Comparison of ENCODE assay signal across 25 mouse cellular contexts in genomic region chr9:80275053-80275771, GRCm38 (mm10).
DNase-seq lines count a peak whose midpoint lies in the region; ATAC-seq and TF ChIP-seq lines count a peak whose summit lies in the region.
"Had no signal": no experiment of that assay in that cellular context is flagged by ENCODE, and none has a peak within 500 bp of the region (broad histone marks: within the 10 kb centered on the region; RNA-seq: fewer than 3 reads in every experiment).

No protein-coding gene starts in this region.

- no peak overlapping the region for H3K4me2 ChIP-seq in embryonic facial prominence, embryonic 14.5 days (ENCODE audit: low read depth, low read length)
- H3K4me2 ChIP-seq in lung, embryonic 16.5 days (ENCODE audit: low read depth, low read length), result no peak overlapping the region
- peak overlapping the region; percentile 21 for H3K4me2 ChIP-seq in myocyte (ENCODE audit: low read depth)
- H3K4me2 ChIP-seq: embryonic facial prominence, embryonic 15.5 days; forebrain, embryonic 13.5 days; heart, embryonic 13.5 days; liver, embryonic 15.5 days; neural tube, embryonic 13.5 days had no signal

- H3K27ac ChIP-seq in embryonic facial prominence, embryonic 14.5 days (replicated peaks; ENCODE audit: low read depth, low read length), result no peak overlapping the region
- H3K27ac ChIP-seq in embryonic facial prominence, embryonic 10.5 days (replicated peaks), result no peak overlapping the region
- peak overlapping the region; percentile 68 for H3K27ac ChIP-seq in lung, embryonic 16.5 days (ENCODE audit: low read length)
- H3K27ac ChIP-seq: embryonic facial prominence, embryonic 15.5 days; forebrain, embryonic 13.5 days; heart, embryonic 13.5 days; liver, embryonic 15.5 days; midbrain, embryonic 10.5 days; neural tube, embryonic 13.5 days had no signal

- 77% methylated on average over 8 of the region's 8 CpGs for WGBS in embryonic facial prominence, embryonic 14.5 days
- 91% methylated on average over 8 of the region's 8 CpGs for WGBS in embryonic facial prominence, embryonic 10.5 days
- WGBS in lung, embryonic 16.5 days, result 51% methylated on average over 8 of the region's 8 CpGs

- H3K9me3 ChIP-seq in embryonic facial prominence, embryonic 14.5 days (ENCODE audit: control insufficient read depth, low read length), result no peaks in the 10 kb centered on the region
- no peaks in the 10 kb centered on the region for H3K9me3 ChIP-seq in embryonic facial prominence, embryonic 10.5 days
- no peaks in the 10 kb centered on the region for H3K9me3 ChIP-seq in lung, embryonic 16.5 days (ENCODE audit: control insufficient read depth, low read length)
- H3K9me3 ChIP-seq: embryonic facial prominence, embryonic 15.5 days; forebrain, embryonic 13.5 days; G1E; heart, embryonic 13.5 days; liver, embryonic 15.5 days; midbrain, embryonic 10.5 days; neural tube, embryonic 13.5 days had no signal

- TF ChIP-seq CTCF in C2C12 (IDR thresholded peaks at IDR 0.05; ENCODE audit: control insufficient read depth, insufficient read depth, insufficient read length), result no peak

- no peaks in the 10 kb centered on the region for H3K27me3 ChIP-seq in embryonic facial prominence, embryonic 14.5 days (replicated peaks; ENCODE audit: control insufficient read depth, insufficient read depth, low read length)
- no peaks in the 10 kb centered on the region for H3K27me3 ChIP-seq in embryonic facial prominence, embryonic 10.5 days (replicated peaks; ENCODE audit: low read depth, poor library complexity, severe bottlenecking)
- H3K27me3 ChIP-seq in lung, embryonic 16.5 days (ENCODE audit: control insufficient read depth, insufficient read depth, low read depth, low read length), result no peaks in the 10 kb centered on the region
- H3K27me3 ChIP-seq in C2C12 (ENCODE audit: control insufficient read depth, insufficient read depth, insufficient read length) (no peaks in the 10 kb centered on the region), myocyte (ENCODE audit: control insufficient read depth, insufficient read depth, insufficient read length) (no peaks in the 10 kb centered on the region)
- H3K27me3 ChIP-seq: embryonic facial prominence, embryonic 15.5 days; heart, embryonic 13.5 days; liver, embryonic 15.5 days; neural tube, embryonic 13.5 days; Patski had no signal

- H3K9ac ChIP-seq in embryonic facial prominence, embryonic 14.5 days (ENCODE audit: low read depth, low read length), result no peak overlapping the region
- no peak overlapping the region for H3K9ac ChIP-seq in lung, embryonic 16.5 days (ENCODE audit: low read length)
- H3K9ac ChIP-seq: embryonic facial prominence, embryonic 15.5 days; forebrain, embryonic 13.5 days; heart, embryonic 13.5 days; liver, embryonic 15.5 days; neural tube, embryonic 13.5 days had no signal

- no peak overlapping the region for H3K4me3 ChIP-seq in embryonic facial prominence, embryonic 14.5 days (ENCODE audit: low read depth, low read length)
- no peak overlapping the region for H3K4me3 ChIP-seq in embryonic facial prominence, embryonic 10.5 days
- H3K4me3 ChIP-seq in lung, embryonic 16.5 days (ENCODE audit: low read length), result no peak overlapping the region
- H3K4me3 ChIP-seq in C2C12 (ENCODE audit: insufficient read depth, poor library complexity, severe bottlenecking) (no peak overlapping the region), myocyte (no peak overlapping the region)
- H3K4me3 ChIP-seq: embryonic facial prominence, embryonic 15.5 days; forebrain, embryonic 13.5 days; heart, embryonic 13.5 days; liver, embryonic 15.5 days; midbrain, embryonic 10.5 days; neural tube, embryonic 13.5 days had no signal

- H3K79me3 ChIP-seq in C2C12 (ENCODE audit: low read depth), result no peaks in the 10 kb centered on the region

- no peaks in the 10 kb centered on the region for H3K4me1 ChIP-seq in embryonic facial prominence, embryonic 14.5 days (ENCODE audit: control insufficient read depth, insufficient read depth, low read length)
- H3K4me1 ChIP-seq in embryonic facial prominence, embryonic 10.5 days, result peaks cover 10% of the 10 kb centered on the region
- peaks cover 14% of the 10 kb centered on the region for H3K4me1 ChIP-seq in lung, embryonic 16.5 days (replicated peaks; ENCODE audit: control insufficient read depth, insufficient read depth, low read length)
- H3K4me1 ChIP-seq: embryonic facial prominence, embryonic 15.5 days; liver, embryonic 15.5 days; neural tube, embryonic 13.5 days had no signal

- peak; percentile 26 for DNase-seq in embryonic facial prominence, embryonic 14.5 days (ENCODE audit: low spot score)
- no peak for DNase-seq in embryonic facial prominence, embryonic 10.5 days (ENCODE audit: low spot score)
- DNase-seq in lung, postnatal 14 days, result no peak
- DNase-seq in cerebellum, adult 11-12 months, result no peak
- DNase-seq: adrenal gland, postnatal 10 days; cerebellum, adult 11 months; cerebellum, postnatal 10 days; gastrocnemius, postnatal 10 days; heart, postnatal 14 days; kidney, adult 11 months; kidney, postnatal 14 days; layer of hippocampus, adult 9-11 months; right cerebral cortex, postnatal 4 days had no signal

- no peak for TF ChIP-seq POLR2A in myocyte (IDR thresholded peaks at IDR 0.05; ENCODE audit: insufficient read length, low read depth)

- 0 out of 2 replicates have a peak, but pooled peaks cover 2% of the 10 kb centered on the region for H3K36me3 ChIP-seq in embryonic facial prominence, embryonic 14.5 days (ENCODE audit: control insufficient read depth, insufficient read depth, low read length)
- H3K36me3 ChIP-seq in embryonic facial prominence, embryonic 10.5 days (replicated peaks), result no peaks in the 10 kb centered on the region
- H3K36me3 ChIP-seq in lung, embryonic 16.5 days (ENCODE audit: control insufficient read depth, insufficient read depth, low read length), result peaks cover 6% of the 10 kb centered on the region
- H3K36me3 ChIP-seq in C2C12 (ENCODE audit: control insufficient read depth, insufficient read depth) (no peaks in the 10 kb centered on the region), myocyte (ENCODE audit: control insufficient read depth, insufficient read depth) (no peaks in the 10 kb centered on the region)
- H3K36me3 ChIP-seq: G1E; midbrain, embryonic 10.5 days; neural tube, embryonic 13.5 days had no signal

- H3K79me2 ChIP-seq in C2C12 (ENCODE audit: control insufficient read depth, insufficient read depth), result no peaks in the 10 kb centered on the region
- H3K79me2 ChIP-seq in myocyte (ENCODE audit: control insufficient read depth, insufficient read depth), result no peaks in the 10 kb centered on the region

- H3ac ChIP-seq in C2C12 (ENCODE audit: control insufficient read depth, insufficient read length, low read depth) (no peak overlapping the region), myocyte (ENCODE audit: control insufficient read depth, insufficient read length) (no peak overlapping the region)

- no peak for ATAC-seq in embryonic facial prominence, embryonic 14.5 days (ENCODE audit: low read depth)
- peak; percentile 94 for ATAC-seq in lung, embryonic 16.5 days (ENCODE audit: low read depth)
- ATAC-seq: forebrain, embryonic 13.5 days; hindbrain, embryonic 16.5 days; Patski had no signal

TF ChIP-seq in C2C12, 6 proteins besides CTCF, POLR2A, EP300 and RAD21:
- TF ChIP-seq CEBPB (IDR thresholded peaks at IDR 0.05; ENCODE audit: low read depth) (no peak), MYOG (IDR thresholded peaks at IDR 0.05; ENCODE audit: control insufficient read depth, extremely low read depth, insufficient read length) (no peak), MAX (IDR thresholded peaks at IDR 0.05) (no peak), MYOD1 (IDR thresholded peaks at IDR 0.05; ENCODE audit: control insufficient read depth, insufficient read length, low read depth) (peak; percentile 34)

TF ChIP-seq in myocyte, 11 proteins besides CTCF, POLR2A, EP300 and RAD21:
- TF ChIP-seq TCF12 (IDR thresholded peaks at IDR 0.05; ENCODE audit: insufficient read depth, poor library complexity, severe bottlenecking), result no peak
- peak in 2 of 3 experiments; percentile 56 to 61 for TF ChIP-seq MYOD1 (IDR thresholded peaks at IDR 0.05; ENCODE audit: control insufficient read depth in 1 of 3, insufficient read length in 2 of 3, low read depth in 2 of 3)
